Mouse (Mus musculus): Measurements from ENCODE around the gene Gm28729.

GRCm38 (mm10) chr9:96534256-96534655 lies 9.2 kb upstream of the Gm28729 start:
- TF ChIP-seq POLR2A (IDR thresholded peaks at IDR 0.05; ENCODE audit: insufficient read depth, low read length) (no peak), CTCF (IDR thresholded peaks at IDR 0.05; ENCODE audit: low read depth, low read length) (no peak), EP300 (IDR thresholded peaks at IDR 0.05; ENCODE audit: insufficient read depth, low read depth, low read length) (no peak)
